In the genomic region with DNA sequence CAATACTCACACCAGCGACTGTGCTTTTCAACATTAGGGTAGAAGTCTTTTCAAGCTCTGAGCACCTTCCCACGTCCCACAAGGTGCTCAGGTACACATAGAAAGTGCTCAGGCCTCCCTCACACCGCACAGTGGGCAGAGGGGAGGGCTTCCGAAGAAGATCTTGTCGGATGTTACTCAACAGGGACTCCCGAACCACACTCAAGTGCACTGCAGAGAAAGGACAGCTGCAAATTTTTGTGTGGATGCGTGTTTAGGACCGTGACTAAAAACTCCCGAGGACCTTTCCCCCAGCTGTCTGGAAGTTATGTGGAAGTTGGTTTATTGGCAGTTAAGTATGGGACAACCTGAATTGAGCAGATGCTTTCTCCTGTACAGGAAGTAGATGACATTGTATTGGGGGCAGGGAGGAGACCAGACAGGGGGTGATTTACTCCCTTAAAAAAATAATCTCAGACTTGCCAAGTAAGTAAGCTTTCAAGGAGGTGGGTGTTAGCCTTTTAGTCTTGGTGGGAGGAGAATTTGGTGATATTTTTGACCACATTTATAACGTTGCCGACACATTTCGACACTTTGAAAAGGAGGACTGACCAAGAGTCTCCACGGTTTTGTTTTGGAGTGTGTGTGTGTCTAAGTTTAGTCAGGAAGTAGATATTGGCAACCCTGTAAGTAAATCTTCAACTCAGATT, we compare ENCODE assay signal across 11 mouse cellular contexts. TPM values are rescaled to one million over a fixed set of nuclear protein-coding genes. Genes with fewer than 3 reads are reported as not detected.
A peak's percentile ranks its signal among the peaks of the same experiment; 100 is the strongest.
DNase-seq lines count a peak whose midpoint lies in the region; ATAC-seq and TF ChIP-seq lines count a peak whose summit lies in the region.
"Had no signal": no experiment of that assay in that cellular context is flagged by ENCODE, and none has a peak within 500 bp of the region (broad histone marks: within the 10 kb centered on the region; RNA-seq: fewer than 3 reads in every experiment).

No protein-coding gene starts in this region.

- no peak for ATAC-seq in lung, postnatal 0 days
- ATAC-seq in limb, embryonic 12.5 days (ENCODE audit: insufficient number of reproducible peaks, insufficient read depth, low FRiP score, low TSS enrichment, low read depth) = no peak
- no peak for ATAC-seq in stomach, embryonic 15.5 days (ENCODE audit: insufficient read depth, low FRiP score, low read depth)
- no peak for ATAC-seq in liver, postnatal 0 days

- H3K27ac ChIP-seq in gastrocnemius, adult 2 months = peak overlapping the region; percentile 97
- H3K27ac ChIP-seq in lung, postnatal 0 days (ENCODE audit: low read length) = no peak overlapping the region
- peak overlapping the region; percentile 86 for H3K27ac ChIP-seq in limb, embryonic 12.5 days
- peak overlapping the region; percentile 42; the same call in 1 of the 2 replicates for H3K27ac ChIP-seq in stomach, embryonic 15.5 days
- H3K27ac ChIP-seq in liver, postnatal 0 days (ENCODE audit: low read depth) = no peak overlapping the region

- intact Hi-C loops in gastrocnemius, adult 2 months (cut with DNase I) = loop anchor here (10.0 kb wide), 2 partner anchors 333 to 547 kb away; no protein-coding TSS in a partner anchor
- intact Hi-C loops in gastrocnemius, postnatal 36 days (cut with DNase I) = loop anchor here (10.0 kb wide), 1 partner anchor 57 kb away; no protein-coding TSS in a partner anchor

- no peak for TF ChIP-seq EP300 in lung, postnatal 0 days (IDR thresholded peaks at IDR 0.05)
- no peak for TF ChIP-seq EP300 in liver, postnatal 0 days (IDR thresholded peaks at IDR 0.05; ENCODE audit: low read depth)

- no peak for DNase-seq in gastrocnemius, adult 2 months
- no peak for DNase-seq in gastrocnemius, postnatal 36 days
- peak; percentile 47 for DNase-seq in lung, postnatal 0 days (ENCODE audit: low spot score)
- DNase-seq in lung, adult 18-20 months = no peak
- DNase-seq in cerebellum, postnatal 4 days (ENCODE audit: low spot score in 2 of 2) = no peak
- no peak for DNase-seq in liver, postnatal 0 days
- DNase-seq: B cell, adult 2 months; cerebellum, postnatal 14 days; spleen, adult 18-20 months had no signal

- no peak overlapping the region for H3K4me2 ChIP-seq in lung, postnatal 0 days (replicated peaks; ENCODE audit: low read depth, low read length)
- peak overlapping the region; percentile 90 for H3K4me2 ChIP-seq in limb, embryonic 12.5 days
- peak overlapping the region; percentile 11; the same call in 1 of the 2 replicates for H3K4me2 ChIP-seq in stomach, embryonic 15.5 days
- H3K4me2 ChIP-seq in liver, postnatal 0 days (ENCODE audit: low read depth, low read length) = no peak overlapping the region

- WGBS in lung, postnatal 0 days = 32% methylated on average over 13 of the region's 13 CpGs
- WGBS in limb, embryonic 12.5 days = 9% methylated on average over 13 of the region's 13 CpGs
- WGBS in stomach, embryonic 15.5 days = 23% methylated on average over 13 of the region's 13 CpGs
- 21% methylated on average over 13 of the region's 13 CpGs for WGBS in liver, postnatal 0 days (ENCODE audit: insufficient replicate concordance)

- H3K9ac ChIP-seq in lung, postnatal 0 days (replicated peaks; ENCODE audit: low read depth) = no peak overlapping the region
- H3K9ac ChIP-seq in limb, embryonic 12.5 days (replicated peaks) = peak overlapping the region; percentile 52
- H3K9ac ChIP-seq in stomach, embryonic 15.5 days = no peak overlapping the region
- H3K9ac ChIP-seq in liver, postnatal 0 days (replicated peaks) = no peak overlapping the region

- H3K4me3 ChIP-seq in gastrocnemius, adult 2 months = peak overlapping the region; percentile 96
- H3K4me3 ChIP-seq in lung, postnatal 0 days (ENCODE audit: low read depth, low read length) = no peak overlapping the region
- peak overlapping the region; percentile 33 for H3K4me3 ChIP-seq in limb, embryonic 12.5 days (replicated peaks)
- no peak overlapping the region for H3K4me3 ChIP-seq in stomach, embryonic 15.5 days (replicated peaks)
- no peak overlapping the region for H3K4me3 ChIP-seq in liver, postnatal 0 days (ENCODE audit: low read depth, low read length)

- no peak for TF ChIP-seq CTCF in gastrocnemius, adult 2 months (IDR thresholded peaks at IDR 0.05)
- TF ChIP-seq CTCF in lung, postnatal 0 days (IDR thresholded peaks at IDR 0.05) = no peak
- no peak for TF ChIP-seq CTCF in liver, postnatal 0 days (IDR thresholded peaks at IDR 0.05; ENCODE audit: low read depth)

- no peaks in the 10 kb centered on the region for H3K36me3 ChIP-seq in lung, postnatal 0 days (ENCODE audit: insufficient read depth, low read length)
- H3K36me3 ChIP-seq in limb, embryonic 12.5 days = peaks cover 19% of the 10 kb centered on the region; the same call in 1 of the 2 replicates
- no peaks in the 10 kb centered on the region; the same call in 1 of the 2 replicates for H3K36me3 ChIP-seq in stomach, embryonic 15.5 days
- peaks cover 3% of the 10 kb centered on the region for H3K36me3 ChIP-seq in liver, postnatal 0 days (replicated peaks; ENCODE audit: insufficient read depth, low read length)

- H3K9me3 ChIP-seq in lung, postnatal 0 days (ENCODE audit: low read length) = no peaks in the 10 kb centered on the region
- H3K9me3 ChIP-seq in limb, embryonic 12.5 days = no peaks in the 10 kb centered on the region
- H3K9me3 ChIP-seq in stomach, embryonic 15.5 days = no peaks in the 10 kb centered on the region
- no peaks in the 10 kb centered on the region for H3K9me3 ChIP-seq in liver, postnatal 0 days (ENCODE audit: low read length)

- H3K4me1 ChIP-seq in lung, postnatal 0 days (ENCODE audit: insufficient read depth, low read depth, low read length) = peaks cover 11% of the 10 kb centered on the region; the same call in 1 of the 2 replicates
- H3K4me1 ChIP-seq in limb, embryonic 12.5 days (replicated peaks) = peaks cover 78% of the 10 kb centered on the region
- peaks cover 53% of the 10 kb centered on the region for H3K4me1 ChIP-seq in stomach, embryonic 15.5 days
- H3K4me1 ChIP-seq in liver, postnatal 0 days (ENCODE audit: insufficient read depth) = peaks cover 6% of the 10 kb centered on the region

- H3K27me3 ChIP-seq in lung, postnatal 0 days (replicated peaks; ENCODE audit: insufficient read depth, low read length) = no peaks in the 10 kb centered on the region
- H3K27me3 ChIP-seq in limb, embryonic 12.5 days = peaks cover 5% of the 10 kb centered on the region; the same call in 1 of the 2 replicates
- H3K27me3 ChIP-seq in stomach, embryonic 15.5 days (replicated peaks) = no peaks in the 10 kb centered on the region
- H3K27me3 ChIP-seq in liver, postnatal 0 days (ENCODE audit: insufficient read depth, low read length) = peaks cover 15% of the 10 kb centered on the region

RNA-seq across cellular contexts. Expression of a gene that starts 5.8 kb away (rescaled TPM):
- 10 to 100 TPM; 10.3 to 11.0 TPM for total RNA-seq in gastrocnemius, adult 2 months (2021)
- 1 to 10 TPM; 6.6 to 9.7 TPM for total RNA-seq in gastrocnemius, postnatal 36 days (2021)
- 43.9 and 44.4 TPM in 2 replicates for polyA plus RNA-seq in lung, postnatal 0 days (2015; fragmentation: Nextera tagmentation; extraction: Ambion mirVana)
- polyA plus RNA-seq in limb, embryonic 12.5 days (2016; fragmentation: Nextera tagmentation; extraction: Ambion mirVana) = 189 and 195 TPM in 2 replicates
- polyA plus RNA-seq in stomach, embryonic 15.5 days (2015; fragmentation: Nextera tagmentation; extraction: Ambion mirVana) = 85.2 and 89.4 TPM in 2 replicates
- polyA plus RNA-seq in liver, postnatal 0 days (2015; fragmentation: Nextera tagmentation; extraction: Ambion mirVana) = 18.8 and 21.6 TPM in 2 replicates

Comparison
In these comparisons a context has a peak if more than half of its experiments do, and no peak if none do; other contexts are left out.
1. H3K27ac ChIP-seq: peak in gastrocnemius, adult 2 months (single experiment), limb, embryonic 12.5 days (single experiment) and stomach, embryonic 15.5 days (single experiment); none in lung, postnatal 0 days (single experiment) and liver, postnatal 0 days (single experiment).
2. H3K4me3 ChIP-seq: peak in gastrocnemius, adult 2 months (single experiment) and limb, embryonic 12.5 days (single experiment); none in lung, postnatal 0 days (single experiment), stomach, embryonic 15.5 days (single experiment) and liver, postnatal 0 days (single experiment).
3. H3K4me2 ChIP-seq: peak in limb, embryonic 12.5 days (single experiment) and stomach, embryonic 15.5 days (single experiment); none in lung, postnatal 0 days (single experiment) and liver, postnatal 0 days (single experiment).